Mouse (Mus musculus): ENCODE data around the gene Klhl26. TPM values are rescaled to one million over a fixed set of nuclear protein-coding genes. Genes with fewer than 3 reads are reported as not detected.

The Klhl26 gene
- total RNA-seq, 2 experiments from 2014 or later, result 3.5 to 4.7 TPM

- ATAC-seq (replicated peaks; ENCODE audit: poor library complexity), result no peak
These were observed 25.8 kb upstream of the Klhl26 start for GRCm38 (mm10) chr8:70502540-70502939.

GRCm38 (mm10) chr8:70501820-70502529, 25.2 kb upstream of the Klhl26 start:
- no peak for ATAC-seq (replicated peaks; ENCODE audit: poor library complexity)

- peak; percentile 69 for ATAC-seq (replicated peaks; ENCODE audit: poor library complexity)
These were observed 23.9 kb upstream of the Klhl26 start for GRCm38 (mm10) chr8:70500386-70501301.

GRCm38 (mm10) chr8:70495771-70496062, 18.9 kb upstream of the Klhl26 start:
- no peak for ATAC-seq (replicated peaks; ENCODE audit: poor library complexity)

GRCm38 (mm10) chr8:70495001-70495770, 18.4 kb upstream of the Klhl26 start:
- no peak for ATAC-seq (replicated peaks; ENCODE audit: poor library complexity)

GRCm38 (mm10) chr8:70494416-70494945, 17.7 kb upstream of the Klhl26 start:
- no peak for ATAC-seq (replicated peaks; ENCODE audit: poor library complexity)

GRCm38 (mm10) chr8:70493692-70494415, 17.1 kb upstream of the Klhl26 start:
- no peak for ATAC-seq (replicated peaks; ENCODE audit: poor library complexity)

GRCm38 (mm10) chr8:70492664-70493640, 16.2 kb upstream of the Klhl26 start, which contains the start of gene Crlf1:
Gene Crlf1, plus strand, starts transcription at chr8:70493158.
- ATAC-seq (replicated peaks; ENCODE audit: poor library complexity), result no peak

GRCm38 (mm10) chr8:70490880-70491495, 14.2 kb upstream of the Klhl26 start:
- ATAC-seq (replicated peaks; ENCODE audit: poor library complexity), result no peak

GRCm38 (mm10) chr8:70490061-70490879, 13.5 kb upstream of the Klhl26 start:
- no peak for ATAC-seq (replicated peaks; ENCODE audit: poor library complexity)

GRCm38 (mm10) chr8:70489576-70489975, 12.8 kb upstream of the Klhl26 start:
- ATAC-seq (replicated peaks; ENCODE audit: poor library complexity), result no peak

GRCm38 (mm10) chr8:70488931-70489470, 12.2 kb upstream of the Klhl26 start:
- ATAC-seq (replicated peaks; ENCODE audit: poor library complexity), result no peak

- peak; percentile 29; the same call in 1 of the 2 replicates for ATAC-seq (replicated peaks; ENCODE audit: poor library complexity)
These were observed 11.4 kb upstream of the Klhl26 start for GRCm38 (mm10) chr8:70487993-70488796.

GRCm38 (mm10) chr8:70486941-70487520, 10.3 kb upstream of the Klhl26 start, which contains the start of gene Tmem59l:
Gene Tmem59l, minus strand, starts transcription at chr8:70487358.
- no peak for ATAC-seq (replicated peaks; ENCODE audit: poor library complexity)

GRCm38 (mm10) chr8:70486191-70486681, 9.5 kb upstream of the Klhl26 start:
- ATAC-seq (replicated peaks; ENCODE audit: poor library complexity), result no peak

- no peak for ATAC-seq (replicated peaks; ENCODE audit: poor library complexity)
These were observed 6.2 kb upstream of the Klhl26 start for GRCm38 (mm10) chr8:70482943-70483342.
